Mouse (Mus musculus): ENCODE data around the gene Tmem136.

GRCm38 (mm10) chr9:43070566-43070965 is 45.8 kb downstream of the Tmem136 start:
- TF ChIP-seq CTCF (IDR thresholded peaks at IDR 0.05; ENCODE audit: low read depth), result no peak
- no peak for TF ChIP-seq EP300 (IDR thresholded peaks at IDR 0.05; ENCODE audit: low read depth)

Data from liver, postnatal 0 days (tissue).